Mouse (Mus musculus) bone marrow macrophage, adult 2 months (primary cell): Measurements from ENCODE around the gene Pex5l.

Experiments used
- CTCF ChIP-seq: IDR thresholded peaks from 2 replicates; pipeline ENCODE4 v1.5.1; 2012; ENCODE audit warnings: low read depth, mild to moderate bottlenecking, low read length, moderate library complexity
- POLR2A ChIP-seq: IDR thresholded peaks from 2 replicates; pipeline ENCODE4 v1.6.1; 2012; ENCODE audit warnings: mild to moderate bottlenecking, low read depth, low read length, borderline replicate concordance

GRCm38 (mm10) chr3:33000383-33001015, 142.5 kb downstream of the Pex5l start:
- no peak for TF ChIP-seq CTCF
- TF ChIP-seq POLR2A: no peak
